Mouse (Mus musculus) naive thymus-derived CD4-positive, alpha-beta T cell, adult 2 months (primary cell): ENCODE measurements around the gene Gm21767.
"Not testable (repeated sequence)": the region's sequence is repeated elsewhere in the genome, so short reads cannot be mapped to it uniquely, and the experiment has no call there.

Experiments used
- DNase-seq: peaks from one replicate; pipeline ENCODE4 v3.0.0-alpha.2; 2011; ENCODE audit warnings: low read depth

The Gm21767 gene

DNA sequence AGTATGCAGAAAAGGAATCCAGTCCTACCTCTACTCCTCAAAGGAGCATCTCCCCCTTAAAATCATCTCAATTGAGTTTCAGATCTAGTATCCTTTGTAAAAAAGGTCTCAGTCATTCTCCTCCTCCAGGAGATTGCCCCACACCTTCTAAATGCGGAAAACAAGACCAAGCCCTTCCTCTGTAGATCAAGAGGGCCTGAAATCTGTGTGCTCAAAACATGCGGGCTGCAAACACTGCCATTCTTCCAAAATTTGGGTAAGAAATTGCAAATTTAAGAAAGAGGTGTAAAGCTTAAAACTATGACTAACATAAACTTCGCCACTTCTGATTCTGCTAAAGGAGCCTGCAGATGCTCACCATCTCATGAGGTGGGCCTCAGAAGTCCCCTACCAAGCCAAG, at the start of gene Gm21767:
TSS of gene Gm21767 (plus strand) at position 301 of the 400 bp plus-strand sequence.
- not testable (repeated sequence) for DNase-seq
